Mouse (Mus musculus): ENCODE data around the gene Lnpep. TPM values are rescaled to one million over a fixed set of nuclear protein-coding genes. Genes with fewer than 3 reads are reported as not detected.

Lnpep gene
- 6.7 and 9.1 TPM in 2 replicates for polyA plus RNA-seq (2012; ENCODE audit: low replicate concordance)

DNA sequence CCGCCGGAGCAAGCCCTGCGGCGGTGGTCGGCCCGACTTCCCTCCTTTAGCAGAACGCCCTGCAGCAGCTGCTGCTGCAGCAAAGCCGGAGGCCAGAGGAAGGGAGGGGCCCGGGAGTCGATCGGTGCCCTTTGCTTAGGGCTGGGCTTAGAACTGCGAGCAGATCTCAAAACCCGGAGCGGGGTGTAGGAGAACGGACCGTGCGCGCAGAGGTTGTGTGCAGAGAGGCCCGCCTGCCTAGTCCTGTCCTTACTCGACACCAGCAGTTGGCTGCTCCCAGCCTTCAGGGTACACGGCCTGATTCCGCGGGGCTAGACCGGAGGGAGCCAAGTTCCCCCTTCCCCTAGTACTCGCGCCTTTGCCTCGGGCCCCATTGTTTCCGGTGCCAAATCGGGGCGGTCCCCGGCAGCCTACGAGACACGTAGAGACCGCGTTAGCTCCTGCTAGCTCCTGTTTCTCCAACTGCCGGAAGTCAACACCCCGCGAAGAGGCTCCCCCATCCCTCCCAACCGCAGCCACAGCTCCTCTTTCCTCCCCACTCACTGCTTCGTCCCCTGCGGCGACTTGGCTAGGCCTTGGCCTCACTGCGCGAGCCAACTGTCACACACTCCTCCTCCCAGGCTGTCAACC is at the start of gene Lnpep:
Gene Lnpep (minus strand): TSS at position 94 of the 630 bp plus-strand sequence.

Other genes with a start within 250 kb of the Lnpep start
- gene Lix1, start 222.4 kb downstream of the Lnpep start, polyA plus RNA-seq (2012; ENCODE audit: low replicate concordance) = not detected in 2 replicates
- 0.09 TPM in 1 of 2 replicates, not detected in the other for gene Vmn2r90, start 78.7 kb upstream of the Lnpep start, polyA plus RNA-seq (2012; ENCODE audit: low replicate concordance)
- 2.0 and 3.0 TPM in 2 replicates for gene Spaca6, start 202.1 kb upstream of the Lnpep start, polyA plus RNA-seq (2012; ENCODE audit: low replicate concordance)
- gene Has1, start 230.2 kb upstream of the Lnpep start, polyA plus RNA-seq (2012; ENCODE audit: low replicate concordance) = 0.16 TPM in 2 replicates

Measured in leukemia stem cell, adult 10-12 weeks (primary cell).